Comparison of ENCODE assay signal across 8 mouse cellular contexts in genomic region chr11:58010226-58010781, GRCm38 (mm10). TPM values are rescaled to one million over a fixed set of nuclear protein-coding genes. Genes with fewer than 3 reads are reported as not detected.
A peak's percentile ranks its signal among the peaks of the same experiment; 100 is the strongest.
DNase-seq lines count a peak whose midpoint lies in the region; ATAC-seq and TF ChIP-seq lines count a peak whose summit lies in the region.

No protein-coding gene starts in this region.

- peak overlapping the region; percentile 78 for H3K4me2 ChIP-seq in limb, embryonic 12.5 days
- peak overlapping the region; percentile 77 for H3K4me2 ChIP-seq in midbrain, embryonic 14.5 days (ENCODE audit: low read length)

- ATAC-seq in limb, embryonic 12.5 days (ENCODE audit: insufficient number of reproducible peaks, insufficient read depth, low FRiP score, low TSS enrichment, low read depth), result no peak
- ATAC-seq in midbrain, embryonic 14.5 days (ENCODE audit: low FRiP score, low TSS enrichment), result no peak

- TF ChIP-seq CTCF in heart, adult 2 months (IDR thresholded peaks at IDR 0.05), result no peak

- H3K27ac ChIP-seq in heart, adult 2 months, result peak overlapping the region; percentile 86
- H3K27ac ChIP-seq in limb, embryonic 12.5 days, result no peak overlapping the region
- no peak overlapping the region for H3K27ac ChIP-seq in midbrain, embryonic 14.5 days (replicated peaks; ENCODE audit: low read depth, low read length)

- WGBS in heart, adult 2 months, result 3% methylated on average over 16 of the region's 16 CpGs
- 3% methylated on average over 16 of the region's 16 CpGs for WGBS in limb, embryonic 12.5 days
- WGBS in midbrain, embryonic 14.5 days, result under 1% methylated on average over 16 of the region's 16 CpGs

- H3K9me3 ChIP-seq in limb, embryonic 12.5 days, result no peaks in the 10 kb centered on the region
- H3K9me3 ChIP-seq in midbrain, embryonic 14.5 days (ENCODE audit: control insufficient read depth, low read length), result no peaks in the 10 kb centered on the region

- peak; percentile 33 for DNase-seq in gastrocnemius, adult 18-20 months (ENCODE audit: low spot score)
- no peak for DNase-seq in gastrocnemius, postnatal 14 days
- peak; percentile 37 to 40 for DNase-seq in adrenal gland, postnatal 36 days
- peak in 1 of 2 experiments; percentile 49 for DNase-seq in heart, adult 2 months
- DNase-seq in midbrain, embryonic 14.5 days, result peak; percentile 28
- DNase-seq in thymus, adult 18-20 months, result peak; percentile 18 to 38
- no peak for DNase-seq in ovary, postnatal 10 days (ENCODE audit: low spot score)

- intact Hi-C loops in gastrocnemius, postnatal 14 days (cut with DNase I; ENCODE audit: low total_unique reads), result no loop called here
- intact Hi-C loops in heart, adult 2 months (cut with DNase I), result no loop called here

- peaks cover 5% of the 10 kb centered on the region for H3K36me3 ChIP-seq in heart, adult 2 months (ENCODE audit: control insufficient read depth, insufficient read depth, low read length)
- H3K36me3 ChIP-seq in limb, embryonic 12.5 days, result no peaks in the 10 kb centered on the region
- no peaks in the 10 kb centered on the region for H3K36me3 ChIP-seq in midbrain, embryonic 14.5 days (ENCODE audit: control insufficient read depth, insufficient read depth, low read length)

- no peaks in the 10 kb centered on the region for H3K27me3 ChIP-seq in heart, adult 2 months (ENCODE audit: control insufficient read depth, insufficient read depth, low read length)
- no peaks in the 10 kb centered on the region for H3K27me3 ChIP-seq in limb, embryonic 12.5 days
- no peaks in the 10 kb centered on the region for H3K27me3 ChIP-seq in midbrain, embryonic 14.5 days (ENCODE audit: control insufficient read depth, insufficient read depth, low read length)

- peaks cover 3% of the 10 kb centered on the region for H3K79me2 ChIP-seq in heart, adult 2 months (replicated peaks; ENCODE audit: control insufficient read depth, insufficient read depth, low read length)

- TF ChIP-seq POLR2A in heart, adult 2 months (IDR thresholded peaks at IDR 0.05; ENCODE audit: insufficient read depth, low read depth, low read length), result no peak

- peak overlapping the region; percentile 34 for H3K9ac ChIP-seq in heart, adult 2 months (ENCODE audit: low read depth, low read length)
- H3K9ac ChIP-seq in limb, embryonic 12.5 days (replicated peaks), result peak overlapping the region; percentile 97
- H3K9ac ChIP-seq in midbrain, embryonic 14.5 days (replicated peaks; ENCODE audit: low read length), result peak overlapping the region; percentile 87

- H3K4me1 ChIP-seq in heart, adult 2 months (ENCODE audit: control insufficient read depth, insufficient read depth, low read length), result peaks cover 5% of the 10 kb centered on the region
- H3K4me1 ChIP-seq in limb, embryonic 12.5 days (replicated peaks), result peaks cover 39% of the 10 kb centered on the region
- H3K4me1 ChIP-seq in midbrain, embryonic 14.5 days (ENCODE audit: control insufficient read depth, insufficient read depth, low read length), result peaks cover 21% of the 10 kb centered on the region

- 0 out of 2 replicates have a peak, but pooled peaks have one; percentile 19 for TF ChIP-seq EP300 in heart, adult 2 months (IDR thresholded peaks at IDR 0.05; ENCODE audit: insufficient read depth, low read depth, low read length)

- H3K4me3 ChIP-seq in heart, adult 2 months, result peak overlapping the region; percentile 94
- peak overlapping the region; percentile 98 for H3K4me3 ChIP-seq in limb, embryonic 12.5 days (replicated peaks)
- peak overlapping the region; percentile 89 for H3K4me3 ChIP-seq in midbrain, embryonic 14.5 days (replicated peaks; ENCODE audit: low read depth, low read length)

RNA-seq across cellular contexts. Expression of gene Larp1, which starts 1.4 kb away (rescaled TPM):
- 10 to 100 TPM; 97.6 to 98.8 TPM for total RNA-seq in gastrocnemius, adult 18-20 months (2021)
- total RNA-seq in gastrocnemius, postnatal 14 days (2021), result 10 to 100 TPM; 61.9 to 74.6 TPM
- total RNA-seq in adrenal gland, postnatal 36 days (2021), result 100 to 1,000 TPM; 102 to 112 TPM
- total RNA-seq in heart, adult 2 months (2021), result 10 to 100 TPM; 57.4 to 63.4 TPM
- 26.5 and 35.7 TPM in 2 replicates for polyA plus RNA-seq in heart, adult 2 months (2012; rRNA removed)
- polyA plus RNA-seq in limb, embryonic 12.5 days (2016; fragmentation: Nextera tagmentation; extraction: Ambion mirVana), result 17.6 and 21.7 TPM in 2 replicates
- 19.1 and 19.6 TPM in 2 replicates for polyA plus RNA-seq in midbrain, embryonic 14.5 days (2014; fragmentation: Nextera tagmentation; extraction: Ambion mirVana)

Comparison
In these comparisons a context has a peak if more than half of its experiments do, and no peak if none do; other contexts are left out.
1. DNase-seq: peak in gastrocnemius, adult 18-20 months (single experiment), adrenal gland, postnatal 36 days (2 of 2), midbrain, embryonic 14.5 days (single experiment) and thymus, adult 18-20 months (2 of 2); none in gastrocnemius, postnatal 14 days (single experiment) and ovary, postnatal 10 days (single experiment).
2. H3K9ac ChIP-seq: peak in every context shown above with its lines; median percentile 97 in limb, embryonic 12.5 days; 87 in midbrain, embryonic 14.5 days; 34 in heart, adult 2 months.
3. Peak in every context shown above with its lines, with median percentiles within 50 percentile points of each other: H3K4me3 ChIP-seq.